9 mouse cellular contexts compared by ENCODE assay signal in the genomic region with DNA sequence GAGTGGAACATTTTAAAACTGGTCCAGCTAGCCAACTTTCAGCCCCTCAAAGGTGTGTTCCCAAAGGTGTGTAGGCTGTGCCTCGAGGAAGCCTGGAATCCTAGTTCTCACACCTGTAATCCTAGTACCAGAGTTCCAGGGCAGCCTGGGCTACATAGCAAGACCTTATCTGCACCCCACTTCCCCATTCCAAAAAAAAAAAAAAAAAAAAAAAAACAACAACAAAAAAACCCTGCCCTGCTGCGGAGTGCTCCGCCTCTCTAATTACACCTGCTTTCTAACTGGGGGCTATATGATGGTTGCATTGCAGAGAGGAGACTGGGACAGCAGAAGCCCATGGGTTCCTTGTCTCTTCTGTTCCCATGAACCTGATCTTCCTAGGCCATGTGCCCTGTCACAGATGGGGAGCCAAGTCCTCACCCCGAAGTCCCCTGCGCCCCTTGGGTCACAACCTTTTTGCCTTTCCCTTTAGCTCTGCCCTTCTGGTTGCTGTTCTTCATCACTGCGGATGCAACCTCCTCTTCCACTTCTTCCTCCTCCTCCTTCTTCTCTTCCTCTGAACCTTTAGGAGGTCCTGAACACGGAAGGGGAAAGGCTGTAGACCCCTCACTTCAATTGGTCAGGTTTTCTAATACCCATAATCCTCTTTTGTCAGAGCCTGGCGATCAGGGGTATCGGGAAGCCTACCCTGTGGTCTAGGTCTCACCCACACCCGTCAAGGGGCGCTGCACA. TPM values are rescaled to one million over a fixed set of nuclear protein-coding genes. Genes with fewer than 3 reads are reported as not detected.
DNase-seq lines count a peak whose midpoint lies in the region; ATAC-seq and TF ChIP-seq lines count a peak whose summit lies in the region.
"Had no signal": no experiment of that assay in that cellular context is flagged by ENCODE, and none has a peak within 500 bp of the region (broad histone marks: within the 10 kb centered on the region; RNA-seq: fewer than 3 reads in every experiment).

No protein-coding gene starts in this region.

- H3K27ac ChIP-seq in forebrain, postnatal 0 days (ENCODE audit: low read depth, low read length), result no peak overlapping the region
- H3K27ac ChIP-seq in liver, embryonic 13.5 days, result no peak overlapping the region
- H3K27ac ChIP-seq in stomach, postnatal 0 days (replicated peaks), result no peak overlapping the region

- no peak overlapping the region for H3K9ac ChIP-seq in forebrain, postnatal 0 days
- no peak overlapping the region for H3K9ac ChIP-seq in liver, embryonic 13.5 days
- no peak overlapping the region for H3K9ac ChIP-seq in stomach, postnatal 0 days (ENCODE audit: low read length)

- H3K4me1 ChIP-seq in megakaryocyte, embryonic 14.5 days, result peaks cover 35% of the 10 kb centered on the region
- H3K4me1 ChIP-seq in forebrain, postnatal 0 days (ENCODE audit: insufficient read depth), result 0 out of 2 replicates have a peak, but pooled peaks cover 9% of the 10 kb centered on the region
- peaks cover 23% of the 10 kb centered on the region for H3K4me1 ChIP-seq in liver, embryonic 13.5 days (replicated peaks)
- peaks cover 5% of the 10 kb centered on the region; the same call in 1 of the 2 replicates for H3K4me1 ChIP-seq in stomach, postnatal 0 days (replicated peaks; ENCODE audit: control insufficient read depth, insufficient read depth)

- H3K4me2 ChIP-seq in forebrain, postnatal 0 days (ENCODE audit: low read depth), result peak overlapping the region; percentile 39
- H3K4me2 ChIP-seq in liver, embryonic 13.5 days, result peak overlapping the region; percentile 46
- H3K4me2 ChIP-seq in stomach, postnatal 0 days (replicated peaks; ENCODE audit: low read depth), result peak overlapping the region; percentile 52

- H3K36me3 ChIP-seq in megakaryocyte, embryonic 14.5 days (replicated peaks; ENCODE audit: low read length), result no peaks in the 10 kb centered on the region
- H3K36me3 ChIP-seq in forebrain, postnatal 0 days (ENCODE audit: insufficient read depth), result no peaks in the 10 kb centered on the region
- H3K36me3 ChIP-seq in liver, embryonic 13.5 days, result no peaks in the 10 kb centered on the region
- no peaks in the 10 kb centered on the region for H3K36me3 ChIP-seq in stomach, postnatal 0 days (ENCODE audit: control insufficient read depth, insufficient read depth, low read length)

- no peak for DNase-seq in forebrain, postnatal 0 days
- DNase-seq in liver, embryonic 13.5 days, result no peak
- DNase-seq in stomach, postnatal 0 days (ENCODE audit: low spot score), result no peak
- DNase-seq in gastrocnemius, postnatal 10 days, result no peak
- no peak for DNase-seq in cerebellum, adult 8-10 months

- H3K4me3 ChIP-seq in megakaryocyte, embryonic 14.5 days (replicated peaks), result peak overlapping the region; percentile 81
- peak overlapping the region; percentile 16; the same call in 1 of the 2 replicates for H3K4me3 ChIP-seq in forebrain, postnatal 0 days (ENCODE audit: low read depth, low read length)
- peak overlapping the region; percentile 21 for H3K4me3 ChIP-seq in liver, embryonic 13.5 days (replicated peaks)
- peak overlapping the region; percentile 22; the same call in 1 of the 2 replicates for H3K4me3 ChIP-seq in stomach, postnatal 0 days (ENCODE audit: low read depth, low read length)

- H3K27me3 ChIP-seq in megakaryocyte, embryonic 14.5 days (replicated peaks), result peaks cover 86% of the 10 kb centered on the region
- peaks cover 42% of the 10 kb centered on the region for H3K27me3 ChIP-seq in forebrain, postnatal 0 days (ENCODE audit: insufficient read depth, low read length)
- H3K27me3 ChIP-seq in liver, embryonic 13.5 days, result peaks cover 88% of the 10 kb centered on the region
- no peaks in the 10 kb centered on the region for H3K27me3 ChIP-seq in stomach, postnatal 0 days (ENCODE audit: control insufficient read depth, insufficient read depth, low read length)

- TF ChIP-seq EP300 in stomach, postnatal 0 days (optimal IDR thresholded peaks at IDR 0.05), result no peak

- TF ChIP-seq CTCF in forebrain, postnatal 0 days (IDR thresholded peaks at IDR 0.05; ENCODE audit: low read depth), result no peak
- TF ChIP-seq CTCF in stomach, postnatal 0 days (IDR thresholded peaks at IDR 0.05; ENCODE audit: low read depth), result no peak

- 34% methylated on average over 11 of the region's 11 CpGs for WGBS in forebrain, postnatal 0 days
- 31% methylated on average over 11 of the region's 11 CpGs for WGBS in liver, embryonic 13.5 days (ENCODE audit: insufficient replicate concordance)
- 52% methylated on average over 11 of the region's 11 CpGs for WGBS in stomach, postnatal 0 days

- no peak for ATAC-seq in megakaryocyte, adult 5-6 weeks (ENCODE audit: poor library complexity, severe bottlenecking)
- no peak for ATAC-seq in forebrain, postnatal 0 days
- no peak for ATAC-seq in liver, embryonic 13.5 days (ENCODE audit: low read depth)
- ATAC-seq in stomach, postnatal 0 days (ENCODE audit: low FRiP score, low TSS enrichment), result no peak
- no peak for ATAC-seq in monocyte, adult 5-6 weeks (replicated peaks; ENCODE audit: insufficient number of reproducible peaks, low FRiP score, low TSS enrichment, poor library complexity, severe bottlenecking)

- peaks cover 10% of the 10 kb centered on the region for H3K9me3 ChIP-seq in megakaryocyte, embryonic 14.5 days
- H3K9me3 ChIP-seq in forebrain, postnatal 0 days (ENCODE audit: low read length), result no peaks in the 10 kb centered on the region
- no peaks in the 10 kb centered on the region for H3K9me3 ChIP-seq in liver, embryonic 13.5 days (replicated peaks)
- H3K9me3 ChIP-seq in stomach, postnatal 0 days (ENCODE audit: control insufficient read depth, low read length), result no peaks in the 10 kb centered on the region

RNA-seq across cellular contexts. Expression of a gene that starts 2.9 kb away (rescaled TPM):
- polyA plus RNA-seq in megakaryocyte, embryonic 14.5 days (2012; ENCODE audit: insufficient read depth, low replicate concordance), result 2.7 TPM in 1 of 2 replicates, not detected in the other
- total RNA-seq in megakaryocyte, adult 5-6 weeks (2015), result not detected in 2 replicates
- not detected in 2 replicates for total RNA-seq in megakaryocyte, adult 5-6 weeks (2017)
- total RNA-seq in forebrain, postnatal 0 days (2014; rRNA removed), result 1.2 and 1.8 TPM in 2 replicates
- polyA plus RNA-seq in forebrain, postnatal 0 days (2015; fragmentation: Nextera tagmentation; extraction: Ambion mirVana), result 0.86 and 1.5 TPM in 2 replicates
- polyA plus RNA-seq in liver, embryonic 13.5 days (2015; fragmentation: Nextera tagmentation; extraction: Ambion mirVana), result 0.52 and 1.3 TPM in 2 replicates
- 3.3 and 3.5 TPM in 2 replicates for polyA plus RNA-seq in stomach, postnatal 0 days (2015; fragmentation: Nextera tagmentation; extraction: Ambion mirVana)
- not detected in 3 replicates for total RNA-seq in monocyte, adult 5-6 weeks (2017)
- total RNA-seq in gastrocnemius, postnatal 10 days (2021), result under 1 TPM; 0.40 to 0.50 TPM
- total RNA-seq: layer of hippocampus, postnatal 25 days had no signal

RNA-seq across cellular contexts. Expression of a gene that starts 11.5 kb away (rescaled TPM):
- 0.26 TPM in 1 of 2 replicates, not detected in the other for polyA plus RNA-seq in megakaryocyte, embryonic 14.5 days (2012; ENCODE audit: insufficient read depth, low replicate concordance)
- total RNA-seq in megakaryocyte, adult 5-6 weeks (2015), result not detected in 2 replicates
- total RNA-seq in megakaryocyte, adult 5-6 weeks (2017), result not detected in 2 replicates
- 4.5 and 4.8 TPM in 2 replicates for total RNA-seq in forebrain, postnatal 0 days (2014; rRNA removed)
- 1.1 and 1.4 TPM in 2 replicates for polyA plus RNA-seq in forebrain, postnatal 0 days (2015; fragmentation: Nextera tagmentation; extraction: Ambion mirVana)
- 0.76 and 0.96 TPM in 2 replicates for polyA plus RNA-seq in liver, embryonic 13.5 days (2015; fragmentation: Nextera tagmentation; extraction: Ambion mirVana)
- polyA plus RNA-seq in stomach, postnatal 0 days (2015; fragmentation: Nextera tagmentation; extraction: Ambion mirVana), result 8.7 and 9.2 TPM in 2 replicates
- total RNA-seq in monocyte, adult 5-6 weeks (2017), result not detected in 3 replicates
- total RNA-seq in gastrocnemius, postnatal 10 days (2021), result 10 to 100 TPM in 1 of 2 experiments, 1 to 10 TPM in 1; 10.0 to 14.8 TPM

RNA-seq across cellular contexts. Expression of a gene that starts 33.8 kb away (rescaled TPM):
- 4,291 and 7,093 TPM in 2 replicates for polyA plus RNA-seq in megakaryocyte, embryonic 14.5 days (2012; ENCODE audit: insufficient read depth, low replicate concordance)
- total RNA-seq in megakaryocyte, adult 5-6 weeks (2015), result 1,429 and 1,585 TPM in 2 replicates
- total RNA-seq in megakaryocyte, adult 5-6 weeks (2017), result 468 and 491 TPM in 2 replicates
- total RNA-seq in forebrain, postnatal 0 days (2014; rRNA removed), result 1,161 and 1,582 TPM in 2 replicates
- 366 and 462 TPM in 2 replicates for polyA plus RNA-seq in forebrain, postnatal 0 days (2015; fragmentation: Nextera tagmentation; extraction: Ambion mirVana)
- 372 and 464 TPM in 2 replicates for polyA plus RNA-seq in liver, embryonic 13.5 days (2015; fragmentation: Nextera tagmentation; extraction: Ambion mirVana)
- polyA plus RNA-seq in stomach, postnatal 0 days (2015; fragmentation: Nextera tagmentation; extraction: Ambion mirVana), result 491 and 514 TPM in 2 replicates
- 363 to 372 TPM (median 364 TPM) in 3 replicates for total RNA-seq in monocyte, adult 5-6 weeks (2017)
- total RNA-seq in gastrocnemius, postnatal 10 days (2021), result 100 to 1,000 TPM; 699 to 738 TPM

RNA-seq across cellular contexts. Expression of a gene that starts 48.8 kb away (rescaled TPM):
- 33.1 and 40.3 TPM in 2 replicates for polyA plus RNA-seq in megakaryocyte, embryonic 14.5 days (2012; ENCODE audit: insufficient read depth, low replicate concordance)
- 11.5 and 11.9 TPM in 2 replicates for total RNA-seq in megakaryocyte, adult 5-6 weeks (2015)
- 7.5 and 14.3 TPM in 2 replicates for total RNA-seq in megakaryocyte, adult 5-6 weeks (2017)
- total RNA-seq in forebrain, postnatal 0 days (2014; rRNA removed), result 32.5 and 35.2 TPM in 2 replicates
- 31.2 and 31.4 TPM in 2 replicates for polyA plus RNA-seq in forebrain, postnatal 0 days (2015; fragmentation: Nextera tagmentation; extraction: Ambion mirVana)
- polyA plus RNA-seq in liver, embryonic 13.5 days (2015; fragmentation: Nextera tagmentation; extraction: Ambion mirVana), result 11.3 and 13.5 TPM in 2 replicates
- 19.2 and 20.4 TPM in 2 replicates for polyA plus RNA-seq in stomach, postnatal 0 days (2015; fragmentation: Nextera tagmentation; extraction: Ambion mirVana)
- total RNA-seq in monocyte, adult 5-6 weeks (2017), result 8.8 to 18.2 TPM (median 13.0 TPM) in 3 replicates
- 10 to 100 TPM; 14.8 to 20.1 TPM for total RNA-seq in gastrocnemius, postnatal 10 days (2021)

Comparison
In these comparisons a context has a peak if more than half of its experiments do, and no peak if none do; other contexts are left out.
1. H3K4me3 ChIP-seq: peak in every context shown above with its lines; median percentile 81 in megakaryocyte, embryonic 14.5 days; 22 in stomach, postnatal 0 days; 21 in liver, embryonic 13.5 days; 16 in forebrain, postnatal 0 days.